Mouse (Mus musculus): ENCODE results near the gene Rbms1.
A peak's percentile ranks its signal among the peaks of the same experiment; 100 is the strongest.

Gene Rbms1

DNA sequence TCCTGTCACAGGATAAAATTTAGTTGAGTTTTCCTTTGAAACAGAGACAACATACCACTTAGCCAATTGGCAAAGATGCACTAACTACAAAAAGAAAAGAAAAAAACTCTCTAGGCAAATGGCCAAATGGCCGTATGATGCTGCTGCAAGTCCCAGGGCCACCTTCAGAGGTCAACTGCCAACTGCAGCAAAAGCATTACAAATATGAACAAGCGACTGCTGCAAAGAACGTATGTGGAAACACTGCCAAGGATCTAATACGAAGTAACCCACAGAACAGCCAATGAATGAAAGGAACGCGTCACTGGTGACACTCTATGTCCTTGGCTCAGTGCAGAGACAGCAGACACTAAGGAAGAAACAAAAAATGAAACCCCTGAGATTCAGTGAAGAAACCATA is 148.2 kb downstream of the Rbms1 start:
- DNase-seq (ENCODE audit: extremely low read depth, insufficient read length, low spot score) = no peak

DNA sequence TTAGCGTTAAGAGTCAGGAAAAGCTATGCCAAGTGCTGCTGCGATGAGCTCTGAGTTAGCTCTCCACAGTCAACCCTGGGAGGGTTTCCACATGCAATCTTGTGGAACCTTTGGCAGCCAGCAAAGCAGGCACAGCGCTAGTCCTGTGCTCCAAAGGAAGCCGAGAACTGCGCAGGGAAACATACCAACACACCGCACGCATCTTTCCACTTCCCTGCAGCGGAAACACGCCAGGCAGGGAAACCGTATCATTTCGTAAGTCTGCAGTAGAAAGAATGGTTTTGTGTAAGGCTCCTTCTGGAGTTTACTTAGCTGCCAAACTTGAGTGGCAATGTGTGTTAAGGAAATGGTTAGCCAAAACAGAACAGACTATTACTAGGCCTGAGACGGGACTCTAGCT is 150.0 kb downstream of the Rbms1 start:
- DNase-seq (ENCODE audit: extremely low read depth, insufficient read length, low spot score) = no peak

DNA sequence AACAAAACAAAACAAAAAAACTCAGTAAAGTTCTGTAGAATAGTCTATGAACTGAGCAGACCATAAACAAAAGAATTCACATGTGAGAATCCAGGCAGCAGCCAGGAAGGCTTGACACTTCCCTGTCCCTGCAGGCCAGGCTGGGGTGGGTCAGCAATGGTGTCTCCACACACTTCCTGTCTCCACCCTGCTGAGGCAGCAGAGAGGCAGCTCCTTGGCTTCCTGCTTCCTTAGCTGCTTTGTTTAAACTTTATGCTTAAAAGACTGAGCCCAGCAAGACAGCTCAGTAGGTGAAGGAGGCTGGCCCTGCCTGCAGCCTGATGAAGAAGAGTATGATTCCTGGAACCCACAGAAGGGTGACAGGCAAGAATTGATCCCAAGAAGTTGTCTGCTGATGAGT is 152.4 kb downstream of the Rbms1 start:
- DNase-seq (ENCODE audit: extremely low read depth, insufficient read length, low spot score) = peak; percentile 58

DNA sequence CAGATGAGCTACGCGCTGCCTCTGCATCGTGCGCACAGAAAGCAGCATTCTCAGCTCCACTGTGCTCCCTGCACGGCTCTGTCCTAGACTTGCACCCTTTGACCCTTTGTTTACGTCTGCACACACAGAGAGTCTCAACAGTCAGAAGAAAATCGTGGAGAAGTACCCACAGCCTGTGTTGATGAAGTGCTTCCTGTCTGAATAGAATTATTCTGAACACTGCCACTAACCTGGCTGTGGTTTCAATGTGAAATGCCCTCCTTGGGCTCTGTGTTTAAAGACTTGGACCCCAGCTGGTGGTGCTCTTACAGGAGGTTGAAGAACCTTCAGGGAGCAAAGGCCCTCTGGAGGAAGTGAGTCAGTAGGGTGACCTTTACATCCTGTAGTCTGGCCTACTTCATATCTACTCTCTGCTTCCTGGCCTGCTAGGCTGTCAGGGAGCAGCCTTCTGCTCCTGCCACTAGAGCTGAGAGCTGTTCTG is 153.5 kb downstream of the Rbms1 start:
- DNase-seq (ENCODE audit: extremely low read depth, insufficient read length, low spot score) = no peak

DNA sequence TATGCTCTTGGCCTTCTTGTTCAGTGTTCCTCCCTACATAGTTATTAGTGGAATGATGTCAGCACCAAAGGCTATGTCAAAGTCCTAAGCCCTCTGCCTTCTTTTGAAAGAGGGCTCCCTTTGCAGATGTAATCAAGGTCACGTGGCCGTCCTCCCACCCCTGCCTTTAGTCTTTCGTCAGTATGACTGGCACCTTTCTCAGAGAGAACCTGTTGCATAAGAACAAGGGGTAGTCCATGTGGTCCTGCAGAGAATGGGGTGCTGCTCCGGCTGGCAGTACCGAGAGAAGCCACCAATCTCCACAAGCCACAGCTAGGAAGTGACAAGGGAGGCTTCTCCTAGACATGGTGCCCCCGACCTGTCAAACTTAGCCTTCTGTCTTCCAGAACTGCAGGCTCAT is 154.2 kb downstream of the Rbms1 start:
- DNase-seq (ENCODE audit: extremely low read depth, insufficient read length, low spot score) = no peak

DNA sequence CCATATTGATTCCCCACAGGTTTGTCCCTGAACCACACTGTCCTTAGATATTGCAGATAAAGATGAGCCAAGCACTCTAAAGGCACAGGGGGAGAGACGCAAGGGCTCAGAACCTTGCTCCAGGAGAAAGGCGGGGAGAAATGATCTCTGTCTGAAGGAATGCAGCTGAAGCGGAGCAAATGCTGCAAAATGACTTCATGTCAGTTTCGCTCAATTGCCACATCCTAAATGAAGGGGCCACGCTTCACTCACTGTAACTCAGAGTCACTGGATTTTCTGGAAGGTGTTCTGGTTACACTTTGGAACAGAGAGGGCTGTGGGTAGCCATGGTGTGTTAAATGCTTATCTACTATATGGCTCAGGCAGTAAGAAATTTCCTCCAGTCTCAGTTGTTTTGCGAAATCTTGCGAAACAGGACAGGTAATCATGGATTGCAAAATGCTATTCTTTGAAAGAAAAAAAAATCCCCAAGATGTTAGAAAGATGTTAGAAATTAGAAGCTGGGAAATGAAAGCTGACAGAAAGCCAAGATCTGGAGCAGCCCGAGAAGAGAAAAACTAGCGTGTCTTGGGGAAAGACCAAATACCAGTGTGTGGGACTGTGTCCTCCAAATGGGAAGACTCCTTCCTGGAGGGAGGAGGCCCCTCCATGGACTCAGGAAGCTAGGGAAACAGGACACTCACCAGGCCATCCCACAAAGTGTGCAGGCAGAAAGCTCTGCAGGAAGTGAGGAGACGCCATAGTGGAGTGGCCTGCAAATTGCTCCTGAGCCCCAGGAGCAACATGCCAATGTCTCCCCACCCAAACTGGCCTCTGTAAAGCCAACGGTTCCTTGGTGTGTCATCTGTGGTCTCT is 155.4 kb downstream of the Rbms1 start:
- peak; percentile 39 for DNase-seq (ENCODE audit: extremely low read depth, insufficient read length, low spot score)

DNA sequence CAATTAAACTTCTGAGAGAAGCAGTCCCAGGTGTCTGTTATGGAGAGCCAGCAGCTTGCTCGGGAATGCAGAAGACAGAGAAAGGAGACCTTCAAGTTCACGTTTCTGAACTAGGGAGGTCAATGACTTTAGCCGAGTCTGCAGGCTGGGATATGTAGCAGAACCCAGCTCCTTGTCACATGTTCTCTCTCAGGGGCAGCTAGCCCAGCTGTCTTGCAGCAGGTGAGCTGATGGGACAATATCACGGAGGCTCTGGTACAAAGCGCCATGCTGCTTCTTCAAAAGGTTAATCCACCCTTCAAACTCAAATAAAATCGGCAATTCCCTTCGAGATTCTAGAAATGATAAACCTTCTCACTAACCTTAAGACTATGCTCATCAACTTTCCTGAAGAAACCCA is 158.2 kb downstream of the Rbms1 start:
- no peak for DNase-seq (ENCODE audit: extremely low read depth, insufficient read length, low spot score)

DNA sequence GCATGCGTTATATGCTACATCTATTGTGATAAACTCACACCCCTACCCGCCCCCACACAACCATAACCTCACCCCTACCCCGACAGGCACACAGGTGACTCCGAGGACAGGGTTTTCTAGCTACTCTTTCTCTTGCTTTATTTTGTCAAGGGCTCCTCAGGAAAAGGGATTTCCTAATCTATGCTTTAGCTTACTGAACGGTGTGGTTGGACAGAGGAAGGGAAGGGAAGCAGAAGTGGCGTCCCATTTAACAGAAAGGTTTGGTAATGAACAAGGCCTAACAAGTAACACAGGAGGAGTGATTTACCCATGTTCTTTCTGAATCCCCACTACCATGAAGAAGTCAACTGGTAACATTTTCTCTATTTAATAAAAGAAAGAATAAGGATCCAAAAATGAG is 159.6 kb downstream of the Rbms1 start:
- DNase-seq (ENCODE audit: extremely low read depth, insufficient read length, low spot score) = no peak

DNA sequence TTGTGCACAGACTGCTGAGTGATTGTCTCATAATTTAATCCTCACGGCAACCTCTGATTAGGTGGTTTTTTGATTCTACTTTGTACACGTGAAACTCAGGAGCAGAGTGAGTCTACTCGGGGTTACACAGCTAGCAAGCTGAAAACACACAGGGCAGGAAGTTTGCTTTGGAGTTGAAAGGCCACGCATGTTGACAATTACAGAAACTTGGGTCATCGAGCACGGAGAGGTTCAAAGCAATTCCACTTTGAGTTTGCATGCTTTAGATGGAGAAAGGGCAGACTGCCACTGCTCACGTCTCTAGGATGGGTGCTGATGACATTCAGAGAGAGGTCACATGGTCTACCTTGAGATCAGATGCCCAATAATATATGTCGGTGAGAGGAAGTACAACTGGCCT is 160.2 kb downstream of the Rbms1 start:
- no peak for DNase-seq (ENCODE audit: extremely low read depth, insufficient read length, low spot score)

DNA sequence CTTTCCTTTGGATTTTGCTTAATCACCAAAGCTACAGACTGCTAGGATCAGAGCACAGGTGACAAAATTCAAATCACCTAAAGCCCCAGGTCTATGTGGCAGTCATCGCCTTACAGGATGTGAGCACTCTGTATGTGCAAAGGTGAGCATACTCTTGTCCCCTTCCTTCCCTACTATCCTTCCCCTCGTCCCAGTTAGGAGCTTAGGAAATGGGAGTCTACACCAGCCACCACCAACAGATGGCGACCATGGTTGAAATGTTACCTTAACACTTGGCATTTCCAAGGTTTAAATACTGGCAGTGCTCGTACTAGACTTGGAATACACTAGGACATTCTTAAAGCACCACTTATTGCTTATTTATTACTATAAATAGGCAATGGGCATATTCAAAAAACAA is 160.8 kb downstream of the Rbms1 start:
- DNase-seq (ENCODE audit: extremely low read depth, insufficient read length, low spot score) = no peak

DNA sequence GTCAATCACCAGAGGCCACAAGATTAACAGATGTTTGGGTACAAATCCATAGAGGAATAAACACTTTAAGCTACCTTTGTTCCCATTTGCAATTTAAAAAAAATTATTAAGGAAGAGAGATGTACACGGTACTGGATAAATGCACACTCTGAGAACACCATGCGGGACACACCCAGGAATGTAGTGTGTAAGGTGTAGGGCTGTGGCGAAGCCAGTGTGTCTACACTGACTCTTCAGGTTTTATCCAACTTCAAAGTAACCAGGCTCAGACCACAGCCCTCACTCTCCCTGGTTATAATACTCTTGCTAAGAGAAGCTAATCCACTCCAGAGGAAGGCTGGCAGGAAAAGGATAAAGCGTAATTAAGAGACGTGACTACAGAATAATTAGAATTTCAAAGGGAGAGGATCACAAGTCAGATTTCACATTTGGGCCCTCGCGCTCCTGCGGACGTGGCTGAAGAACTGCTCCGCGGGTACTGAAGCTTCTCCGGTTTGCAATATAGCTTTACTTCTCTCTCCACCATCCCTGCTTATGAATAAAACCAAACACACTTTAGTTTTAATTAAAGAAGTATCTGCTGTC is 161.3 kb downstream of the Rbms1 start:
- DNase-seq (ENCODE audit: extremely low read depth, insufficient read length, low spot score) = no peak

DNA sequence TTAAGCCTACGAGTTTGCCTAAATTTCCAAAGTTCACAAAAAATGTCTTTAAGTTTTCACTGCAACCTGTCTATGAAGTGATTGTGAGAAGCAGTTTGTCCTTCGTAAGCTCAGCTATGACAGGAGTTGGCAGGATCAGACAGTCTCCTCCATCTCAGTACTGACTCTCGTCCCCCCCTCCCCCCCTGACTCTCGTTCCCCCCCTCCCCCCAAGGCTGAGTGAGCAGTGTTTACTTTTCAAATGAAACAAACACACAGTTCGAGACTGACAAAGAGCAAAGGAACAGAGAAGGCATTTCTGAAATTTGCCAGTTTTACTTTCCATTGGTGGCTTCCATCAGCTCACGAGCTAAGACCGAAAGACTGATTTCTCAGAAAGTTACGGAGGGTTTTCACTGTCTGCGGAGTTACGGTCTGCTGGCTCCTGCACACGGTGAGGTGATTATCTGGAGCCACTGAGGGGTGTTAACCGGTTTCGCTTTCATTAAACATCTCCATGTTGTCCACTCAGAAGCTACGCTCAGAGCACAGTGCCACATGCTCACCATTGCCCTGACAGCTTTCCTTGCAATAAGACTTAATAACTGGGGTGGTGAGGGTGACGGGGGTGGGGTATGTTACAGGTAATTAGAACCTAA is 162.0 kb downstream of the Rbms1 start:
- DNase-seq (ENCODE audit: extremely low read depth, insufficient read length, low spot score) = no peak

DNA sequence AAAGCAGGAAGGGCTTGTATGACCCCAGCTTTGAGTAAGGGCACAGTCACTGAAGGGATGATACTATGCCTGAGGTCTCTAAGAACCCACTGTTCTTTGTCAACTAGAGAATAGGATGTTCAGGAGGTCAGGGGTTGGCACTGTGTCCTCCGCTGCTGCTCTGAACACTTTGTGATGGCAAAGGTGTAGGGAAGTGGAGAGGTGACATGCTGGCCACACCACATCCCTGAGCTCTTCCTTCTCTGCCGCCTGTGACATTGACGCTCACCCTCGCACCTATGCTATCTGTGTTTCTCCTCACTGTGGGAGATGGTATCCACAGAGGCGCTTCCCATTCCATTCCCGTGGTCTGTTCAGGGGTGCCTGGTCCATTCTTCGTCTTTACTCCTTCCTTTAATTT is 163.2 kb downstream of the Rbms1 start:
- no peak for DNase-seq (ENCODE audit: extremely low read depth, insufficient read length, low spot score)

DNA sequence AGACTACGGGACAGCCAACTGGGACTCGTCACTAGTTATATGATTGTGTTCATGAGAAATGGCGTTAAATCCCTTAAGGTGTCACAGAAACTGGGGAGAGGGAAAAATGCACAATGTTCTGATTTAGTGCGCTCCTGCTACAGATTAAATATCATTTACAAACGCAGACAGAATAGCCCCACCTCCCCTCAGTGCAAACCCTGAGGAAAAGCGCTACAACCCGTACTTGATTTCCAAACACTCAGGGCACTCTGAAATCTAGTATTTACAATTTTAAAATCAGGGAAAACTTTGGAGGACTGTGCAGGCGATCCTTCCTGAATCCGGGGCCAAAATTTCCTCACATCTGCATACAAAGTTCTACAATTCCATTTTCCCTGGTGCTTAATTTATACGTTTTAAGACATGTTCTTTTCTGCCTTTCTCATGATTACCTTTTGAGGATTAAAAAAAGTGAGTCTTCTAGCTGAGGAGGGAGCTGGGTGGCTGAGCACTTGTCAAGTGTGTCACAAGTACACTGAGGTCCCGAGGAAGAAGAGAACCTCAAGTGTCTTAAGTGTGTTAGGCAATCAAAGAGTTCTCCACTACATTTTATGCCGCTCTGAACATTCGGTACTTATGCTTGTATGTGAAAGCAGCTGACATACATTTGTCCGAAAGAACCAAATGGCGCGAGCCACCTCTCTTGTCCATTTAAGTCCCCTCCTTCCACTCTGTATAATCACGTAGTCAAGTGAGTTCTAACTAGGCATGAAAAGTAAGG is 164.0 kb downstream of the Rbms1 start:
- no peak for DNase-seq (ENCODE audit: extremely low read depth, insufficient read length, low spot score)

DNA sequence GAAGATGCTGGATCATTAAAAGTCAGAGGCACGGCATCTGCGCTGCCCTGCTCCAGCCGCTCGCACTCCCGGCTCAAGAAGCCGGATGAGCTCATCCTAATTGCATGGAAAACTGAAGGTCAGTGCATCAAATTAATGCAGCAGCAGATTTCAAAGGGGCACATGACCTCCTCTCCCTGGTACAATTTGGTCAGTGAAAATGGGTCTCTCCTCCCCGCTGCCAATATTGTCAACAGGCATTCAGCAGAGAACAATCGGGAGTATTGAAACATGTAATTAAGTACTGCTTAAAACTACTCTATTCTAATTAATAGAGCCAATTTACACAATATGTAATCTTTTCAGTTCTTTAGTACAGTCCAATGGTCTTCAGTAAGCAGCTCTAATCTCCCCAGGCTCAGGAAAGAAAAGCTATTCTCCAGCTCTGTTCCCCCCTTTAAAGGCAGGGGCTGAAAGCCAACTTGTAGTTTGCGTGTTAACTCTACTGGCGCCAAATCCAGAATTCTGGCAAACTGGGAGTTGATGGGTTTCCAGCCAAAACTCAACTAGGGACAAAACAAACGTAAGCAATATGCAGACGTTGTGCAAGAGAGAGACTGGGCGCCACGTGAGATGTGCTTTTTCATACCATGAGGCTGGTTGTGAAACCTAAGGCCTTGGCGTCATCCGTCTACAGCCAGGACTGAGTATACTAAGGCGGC is 165.9 kb downstream of the Rbms1 start:
- DNase-seq (ENCODE audit: extremely low read depth, insufficient read length, low spot score) = no peak

DNA sequence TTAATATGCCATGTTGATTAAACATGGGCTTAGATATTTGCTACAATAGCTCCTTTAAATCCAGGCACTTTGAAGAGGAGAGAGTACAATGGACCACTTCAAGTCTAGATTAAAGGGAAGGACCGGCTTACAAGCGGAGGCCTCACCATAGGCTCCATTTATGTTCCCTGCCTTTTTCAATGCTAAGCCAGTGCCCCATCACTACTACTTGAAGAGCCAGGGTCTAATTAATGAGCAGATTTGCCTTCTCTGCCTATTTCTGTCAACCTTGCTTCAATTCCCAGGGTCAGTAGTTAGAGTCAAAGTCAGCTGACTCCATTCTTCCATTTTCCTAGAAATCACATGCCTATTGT is 166.4 kb downstream of the Rbms1 start:
- DNase-seq (ENCODE audit: extremely low read depth, insufficient read length, low spot score) = no peak

DNA sequence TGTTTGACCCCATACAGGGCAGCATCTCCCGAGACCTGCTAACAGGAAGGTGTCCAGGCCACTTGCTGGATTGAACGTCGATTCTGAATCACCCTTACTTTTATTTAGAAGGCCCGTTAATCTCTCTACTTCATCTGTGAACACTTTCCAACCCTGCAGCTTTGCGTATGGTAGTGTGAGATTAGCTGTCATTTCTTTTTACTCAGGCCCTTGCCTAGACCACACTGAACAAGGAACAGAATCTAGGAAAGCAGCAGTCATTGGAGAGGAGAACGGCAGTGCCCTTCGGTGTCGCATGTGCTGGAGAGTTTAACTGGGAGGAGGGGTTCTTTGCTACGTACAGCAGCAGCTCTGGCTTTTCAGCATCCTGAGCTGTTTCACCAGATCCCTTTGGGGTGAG is 167.1 kb downstream of the Rbms1 start:
- DNase-seq (ENCODE audit: extremely low read depth, insufficient read length, low spot score) = no peak

DNA sequence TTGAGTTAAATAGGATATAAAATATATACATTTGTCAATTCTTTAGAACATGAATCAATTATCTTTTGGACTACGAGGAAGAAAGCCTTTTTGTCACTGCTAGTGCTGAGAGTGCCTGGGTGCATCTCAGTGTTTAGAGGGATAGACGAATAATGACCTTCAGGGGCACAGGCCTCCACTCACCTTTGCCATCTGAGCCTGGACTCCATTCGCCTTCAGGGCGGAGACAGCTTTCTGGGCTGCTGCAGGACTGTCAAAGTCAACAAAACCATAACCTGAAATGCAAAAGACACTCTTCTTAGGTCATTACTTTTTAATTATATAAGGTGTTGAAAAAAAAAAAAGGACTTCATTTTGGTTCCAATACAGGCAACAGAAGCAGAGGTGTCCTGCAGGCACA is 170.5 kb downstream of the Rbms1 start:
- no peak for DNase-seq (ENCODE audit: extremely low read depth, insufficient read length, low spot score)

DNA sequence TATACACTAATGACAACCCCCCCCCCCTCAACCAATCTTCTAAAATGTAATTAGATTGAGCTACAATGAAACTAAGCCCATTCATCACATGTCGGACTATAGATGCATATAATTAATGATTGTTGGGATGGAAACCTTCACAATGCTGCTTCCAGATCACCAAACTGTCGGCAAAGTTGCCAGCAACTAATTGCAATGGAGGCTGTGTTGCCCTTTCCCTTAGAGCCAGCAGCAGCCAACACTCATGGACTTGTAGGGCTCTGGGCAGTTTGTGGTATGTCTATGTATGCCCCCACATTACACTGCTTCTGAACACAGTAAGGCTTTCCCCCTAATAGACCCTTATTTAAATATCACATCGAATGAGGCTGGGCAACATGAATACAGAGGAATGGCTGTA is 173.9 kb downstream of the Rbms1 start:
- DNase-seq (ENCODE audit: extremely low read depth, insufficient read length, low spot score) = no peak

DNA sequence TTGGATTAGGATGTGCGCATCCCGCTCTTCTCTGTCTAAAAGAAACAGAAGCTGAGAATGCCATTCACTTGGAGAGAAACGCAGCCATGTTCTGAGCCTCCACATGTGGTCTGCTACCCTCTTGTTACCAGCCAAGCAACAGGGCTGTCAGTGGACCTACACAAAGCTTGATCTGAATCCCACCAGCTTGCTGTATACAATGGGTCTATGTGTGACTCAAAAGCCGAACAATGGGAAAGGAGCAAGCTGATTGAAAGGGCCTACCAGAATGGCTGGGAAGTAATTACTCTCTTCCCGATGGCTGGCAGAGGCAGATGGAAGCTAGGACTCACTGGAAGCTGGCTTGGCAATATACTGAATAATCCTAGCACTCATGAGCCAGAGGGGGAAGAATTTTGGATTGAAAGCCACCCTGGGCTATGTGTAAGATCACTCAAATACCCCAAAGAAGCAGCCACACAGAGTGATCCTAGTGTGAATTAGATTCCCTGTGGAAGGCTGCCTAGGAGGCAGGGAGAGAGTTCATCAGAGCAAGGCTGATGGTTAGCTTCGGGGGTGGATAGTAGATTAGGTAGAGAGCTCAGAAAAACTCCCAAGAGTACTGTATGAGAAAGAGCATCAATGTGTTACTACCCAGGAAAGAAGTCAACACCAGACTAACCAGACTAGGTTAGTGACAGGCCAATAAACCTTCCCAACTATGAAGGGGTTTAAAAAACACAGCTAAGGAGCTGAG is 174.7 kb downstream of the Rbms1 start:
- no peak for DNase-seq (ENCODE audit: extremely low read depth, insufficient read length, low spot score)

All from 3134 (cell line).